Mouse (Mus musculus) liver, embryonic 13.5 days (tissue): ENCODE measurements around the gene Usp22. TPM values are rescaled to one million over a fixed set of nuclear protein-coding genes. Genes with fewer than 3 reads are reported as not detected.
"Not testable (repeated sequence)": the region's sequence is repeated elsewhere in the genome, so short reads cannot be mapped to it uniquely, and the experiment has no call there.

Experiments used
- ATAC-seq: fragments of 200-750 bp; cut with Nextera tagmentation; 2 replicates; pipeline ENCODE4 v1.8.0; 2017; ENCODE audit warnings: low read depth, mild to moderate bottlenecking, moderate number of reproducible peaks, moderate library complexity
- DNase-seq: peaks from one replicate; pipeline ENCODE4 v3.0.0; 2022
- H3K27ac ChIP-seq: fragments of 300-500 bp; sonication (generic); 2 replicates; pipeline ENCODE4 v1.5.1; 2015; ENCODE audit warnings: moderate library complexity, mild to moderate bottlenecking, inconsistent platforms
- H3K27me3 ChIP-seq: fragments of 300-500 bp; sonication (generic); 2 replicates; pipeline ENCODE4 v1.6.1; 2015; ENCODE audit warnings: mild to moderate bottlenecking, inconsistent platforms
- H3K36me3 ChIP-seq: fragments of 300-500 bp; sonication (generic); 2 replicates; pipeline ENCODE4 v1.6.1; 2015; ENCODE audit warnings: mild to moderate bottlenecking, inconsistent platforms
- H3K4me1 ChIP-seq: fragments of 300-500 bp; sonication (generic); replicated peaks from 2 replicates; pipeline ENCODE4 v1.6.1; 2015; ENCODE audit warnings: inconsistent platforms
- H3K4me2 ChIP-seq: fragments of 300-500 bp; sonication (generic); 2 replicates; pipeline ENCODE4 v1.6.1; 2015; ENCODE audit warnings: inconsistent platforms, mild to moderate bottlenecking, moderate library complexity
- H3K4me3 ChIP-seq: fragments of 300-500 bp; sonication (generic); replicated peaks from 2 replicates; pipeline ENCODE4 v1.5.1; 2015; ENCODE audit warnings: mild to moderate bottlenecking, inconsistent platforms
- H3K9ac ChIP-seq: fragments of 300-500 bp; sonication (generic); 2 replicates; pipeline ENCODE4 v1.6.1; 2015; ENCODE audit warnings: mild to moderate bottlenecking, inconsistent platforms
- H3K9me3 ChIP-seq: fragments of 300-500 bp; sonication (generic); replicated peaks from 2 replicates; pipeline ENCODE4 v1.6.1; 2016; ENCODE audit warnings: inconsistent platforms
- WGBS: fragments of 180-500 bp; shearing (Covaris S2); methylation state at CpG from one replicate; pipeline ENCODE4 v1.1.7; 2015; ENCODE audit not compliant: insufficient replicate concordance; 5-methylcytosine and 5-hydroxymethylcytosine counted together
- polyA plus RNA-seq: library from polyadenylated mRNA; unstranded; fragments of >200 nt; fragmentation: Nextera tagmentation; extraction: Ambion mirVana; gene quantifications from 2 replicates; pipeline ENCODE4 v1.2.1, GENCODE M21; 2015

Usp22 gene
- polyA plus RNA-seq, 1 experiment from 2014 or later = 14.7 TPM

GRCm38 (mm10) chr11:61181624-61182023, 6.8 kb upstream of the Usp22 start:
- DNase-seq (no peak), ATAC-seq (no peak)
- no peaks in the 10 kb centered on the region for H3K4me1 ChIP-seq
- no peak overlapping the region for H3K9ac ChIP-seq
- H3K27ac ChIP-seq = no peak overlapping the region
- no peaks in the 10 kb centered on the region for H3K27me3 ChIP-seq
- no peaks in the 10 kb centered on the region for H3K36me3 ChIP-seq
- H3K4me2 ChIP-seq = no peak overlapping the region
- no peak overlapping the region for H3K4me3 ChIP-seq
- no peaks in the 10 kb centered on the region for H3K9me3 ChIP-seq

- DNase-seq = no peak
- WGBS = 69% methylated on average over 3 of the region's 3 CpGs
- Histone ChIP-seq H3K27me3 (no peaks in the 10 kb centered on the region), H3K4me3 (no peak overlapping the region), H3K36me3 (no peaks in the 10 kb centered on the region), H3K9ac (no peak overlapping the region), H3K27ac (no peak overlapping the region), H3K9me3 (no peaks in the 10 kb centered on the region), H3K4me2 (no peak overlapping the region), H3K4me1 (peaks cover 7% of the 10 kb centered on the region)
- ATAC-seq = no peak
These were observed 5.5 kb upstream of the Usp22 start for GRCm38 (mm10) chr11:61180361-61180760.

DNA sequence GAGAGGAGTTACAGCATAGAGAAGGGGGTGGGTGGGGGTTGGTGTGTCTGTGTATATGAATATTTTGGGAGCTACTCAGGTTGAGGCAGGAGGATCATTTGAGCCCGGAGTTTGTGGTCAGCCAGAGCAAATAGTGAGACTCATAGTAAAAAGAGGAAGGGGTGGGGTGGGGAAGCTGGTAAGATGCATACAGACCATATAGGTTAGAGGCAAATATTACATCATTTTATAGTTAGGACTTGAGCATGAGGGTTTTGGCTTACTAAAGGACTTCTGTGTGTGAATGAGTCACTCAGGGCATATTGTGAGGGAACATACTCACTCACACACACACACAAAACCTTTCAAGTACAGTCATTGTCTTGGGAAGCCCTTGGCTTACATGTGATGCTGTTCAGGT, 1.5 kb upstream of the Usp22 start:
- H3K9me3 ChIP-seq = no peaks in the 10 kb centered on the region
- no peak overlapping the region for H3K4me3 ChIP-seq
- no peaks in the 10 kb centered on the region; the same call in 1 of the 2 replicates for H3K36me3 ChIP-seq
- H3K4me2 ChIP-seq = peak overlapping the region; percentile 84
- 29% methylated on average over 1 of the region's 1 CpGs for WGBS
- 0 out of 2 replicates have a peak overlapping the region, but pooled peaks have one; percentile 5 for H3K27ac ChIP-seq
- DNase-seq = no peak
- H3K9ac ChIP-seq = no peak overlapping the region
- H3K27me3 ChIP-seq = no peaks in the 10 kb centered on the region
- peaks cover 26% of the 10 kb centered on the region for H3K4me1 ChIP-seq
- no peak for ATAC-seq

- Histone ChIP-seq H3K9me3 (no peaks in the 10 kb centered on the region), H3K27me3 (no peaks in the 10 kb centered on the region), H3K27ac (peak overlapping the region; percentile 5; the same call in 1 of the 2 replicates), H3K36me3 (no peaks in the 10 kb centered on the region; the same call in 1 of the 2 replicates), H3K4me2 (peak overlapping the region; percentile 84), H3K9ac (no peak overlapping the region), H3K4me3 (peak overlapping the region; percentile 67), H3K4me1 (peaks cover 26% of the 10 kb centered on the region)
- DNase-seq = no peak
- ATAC-seq = no peak
- WGBS = 68% methylated on average over 5 of the region's 5 CpGs
These were observed 923 bp upstream of the Usp22 start for GRCm38 (mm10) chr11:61175778-61176177.

DNA sequence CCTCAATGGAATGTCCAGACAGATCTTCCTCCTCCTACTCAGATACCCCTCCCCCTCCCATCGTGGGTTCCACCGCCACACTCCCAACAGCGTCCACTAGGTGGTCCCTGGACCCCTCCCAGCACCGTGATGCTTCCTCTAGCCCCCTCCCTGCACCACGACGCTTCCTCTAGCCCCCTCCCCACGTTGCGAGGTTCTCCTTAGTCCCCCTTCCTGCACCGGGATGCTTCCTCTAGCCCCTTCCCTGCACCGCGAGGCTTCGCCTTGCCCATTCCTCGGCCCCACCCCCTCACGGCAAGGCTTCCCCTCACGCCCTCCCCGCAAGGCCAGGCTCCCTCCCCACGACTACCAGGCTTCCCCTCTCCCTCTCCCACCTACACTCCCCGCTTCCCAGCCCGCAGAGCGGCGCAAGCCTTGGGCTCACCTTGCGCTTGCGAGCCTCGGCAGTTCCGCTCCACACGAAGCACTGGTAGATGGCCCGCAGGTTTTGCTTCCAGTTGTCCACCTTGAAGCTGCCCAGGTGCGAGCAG, 499 bp downstream of the Usp22 start:
- no peak for DNase-seq
- Histone ChIP-seq H3K4me2 (peak overlapping the region; percentile 84), H3K9ac (peak overlapping the region; percentile 82), H3K9me3 (no peaks in the 10 kb centered on the region), H3K4me1 (peaks cover 30% of the 10 kb centered on the region), H3K36me3 (no peaks in the 10 kb centered on the region; the same call in 1 of the 2 replicates), H3K27me3 (no peaks in the 10 kb centered on the region), H3K27ac (peak overlapping the region; percentile 77), H3K4me3 (peak overlapping the region; percentile 67)
- ATAC-seq = 0 out of 2 replicates have a peak, but pooled peaks have one; percentile 0
- WGBS = under 1% methylated on average over 28 of the region's 28 CpGs

- not testable (repeated sequence) for H3K9me3 ChIP-seq, H3K27ac ChIP-seq, DNase-seq, H3K27me3 ChIP-seq, H3K36me3 ChIP-seq, ATAC-seq
- Histone ChIP-seq H3K4me1 (peaks cover 33% of the 10 kb centered on the region), H3K4me2 (peak overlapping the region; percentile 84), H3K4me3 (peak overlapping the region; percentile 67; the same call in 1 of the 2 replicates), H3K9ac (peak overlapping the region; percentile 22; the same call in 1 of the 2 replicates)
- 41% methylated on average over 15 of the region's 15 CpGs for WGBS
These were observed 1.4 kb downstream of the Usp22 start for GRCm38 (mm10) chr11:61173477-61173876.

DNA sequence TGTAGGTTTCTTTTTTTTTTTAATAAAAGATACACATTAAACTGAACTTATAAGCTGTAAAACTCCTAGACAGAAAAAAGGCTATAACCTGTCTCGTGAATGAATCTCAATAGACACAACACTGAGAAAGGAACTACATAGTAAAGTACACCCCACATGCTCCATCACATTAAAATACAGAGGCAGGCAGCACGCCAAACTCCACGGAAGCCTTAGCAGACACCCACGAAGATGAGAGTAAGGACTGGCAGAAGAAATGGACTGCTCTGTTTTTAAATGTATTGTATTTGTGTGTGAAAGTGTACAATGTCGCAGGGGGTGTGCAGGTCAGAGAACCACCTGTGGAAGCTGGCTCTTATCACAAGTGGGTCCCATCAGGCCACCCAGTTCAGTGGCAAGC, 4.7 kb downstream of the Usp22 start:
- Histone ChIP-seq H3K4me1 (peaks cover 27% of the 10 kb centered on the region), H3K9ac (no peak overlapping the region), H3K9me3 (no peaks in the 10 kb centered on the region), H3K4me2 (no peak overlapping the region), H3K27ac (no peak overlapping the region), H3K4me3 (no peak overlapping the region), H3K27me3 (no peaks in the 10 kb centered on the region), H3K36me3 (peaks cover 17% of the 10 kb centered on the region)
- 74% methylated on average over 5 of the region's 5 CpGs for WGBS
- DNase-seq (no peak), ATAC-seq (no peak)

DNA sequence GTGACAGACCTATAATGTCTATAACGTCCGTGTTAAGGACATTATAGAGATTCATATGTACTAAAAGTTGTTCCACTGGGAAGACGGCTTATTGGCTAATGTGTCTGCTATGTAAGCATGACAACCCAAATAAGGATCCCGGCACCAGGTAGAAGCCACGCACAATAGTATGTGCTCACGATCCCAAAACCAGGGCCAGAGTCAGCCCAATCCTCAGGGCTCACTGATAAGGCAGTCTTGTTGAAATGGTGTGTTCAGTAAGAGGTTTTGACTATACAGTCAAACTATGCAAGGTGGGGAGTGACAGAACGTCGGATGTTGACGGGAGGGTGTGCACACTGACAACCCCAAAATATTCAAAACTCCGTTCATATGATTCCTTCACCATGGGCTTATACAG, 10.0 kb downstream of the Usp22 start:
- no peak overlapping the region for H3K4me2 ChIP-seq
- H3K27ac ChIP-seq = no peak overlapping the region
- 86% methylated on average over 10 of the region's 10 CpGs for WGBS
- peaks cover 7% of the 10 kb centered on the region; the same call in 1 of the 2 replicates for H3K4me1 ChIP-seq
- peaks cover 64% of the 10 kb centered on the region for H3K36me3 ChIP-seq
- no peak overlapping the region for H3K9ac ChIP-seq
- ATAC-seq = no peak
- no peak for DNase-seq
- no peaks in the 10 kb centered on the region for H3K27me3 ChIP-seq
- no peaks in the 10 kb centered on the region for H3K9me3 ChIP-seq
- H3K4me3 ChIP-seq = no peak overlapping the region

DNA sequence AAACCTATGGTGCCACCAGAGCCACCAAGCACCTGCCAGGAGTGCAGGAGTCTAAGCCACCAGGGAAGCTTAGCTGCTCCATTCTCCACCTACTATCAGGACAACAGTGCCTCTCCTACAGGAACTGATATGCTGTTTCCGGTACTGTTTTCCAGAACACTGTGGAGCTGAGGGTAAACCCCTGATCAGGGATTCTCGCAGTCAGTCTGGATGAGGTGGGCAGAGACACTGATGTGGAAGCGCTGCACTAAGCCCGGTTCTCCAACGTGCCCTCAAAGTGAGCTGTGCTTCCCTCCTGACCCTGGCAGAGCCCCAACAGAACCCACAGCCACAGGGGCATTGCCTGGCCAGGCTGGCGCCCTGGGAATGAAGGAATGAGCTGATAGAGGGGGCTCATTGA, 10.5 kb downstream of the Usp22 start:
- Histone ChIP-seq H3K9ac (no peak overlapping the region), H3K27me3 (no peaks in the 10 kb centered on the region), H3K9me3 (no peaks in the 10 kb centered on the region), H3K4me2 (no peak overlapping the region), H3K36me3 (peaks cover 70% of the 10 kb centered on the region), H3K4me1 (peaks cover 12% of the 10 kb centered on the region; the same call in 1 of the 2 replicates), H3K27ac (no peak overlapping the region), H3K4me3 (no peak overlapping the region)
- 81% methylated on average over 6 of the region's 6 CpGs for WGBS
- DNase-seq (no peak), ATAC-seq (no peak)

GRCm38 (mm10) chr11:61163341-61163740, 11.5 kb downstream of the Usp22 start:
- Histone ChIP-seq H3K9ac (no peak overlapping the region), H3K27me3 (no peaks in the 10 kb centered on the region), H3K9me3 (no peaks in the 10 kb centered on the region), H3K4me3 (no peak overlapping the region), H3K4me2 (no peak overlapping the region), H3K36me3 (peaks cover 79% of the 10 kb centered on the region), H3K4me1 (0 out of 2 replicates have a peak, but pooled peaks cover 8% of the 10 kb centered on the region), H3K27ac (no peak overlapping the region)
- ATAC-seq = no peak
- WGBS = 64% methylated on average over 3 of the region's 3 CpGs
- DNase-seq = no peak

- no peak for ATAC-seq
- H3K27ac ChIP-seq = no peak overlapping the region
- no peak for DNase-seq
- no peak overlapping the region for H3K9ac ChIP-seq
- H3K4me3 ChIP-seq = no peak overlapping the region
- H3K4me1 ChIP-seq = 0 out of 2 replicates have a peak, but pooled peaks cover 8% of the 10 kb centered on the region
- H3K4me2 ChIP-seq = no peak overlapping the region
- WGBS = 86% methylated on average over 14 of the region's 14 CpGs
- no peaks in the 10 kb centered on the region for H3K9me3 ChIP-seq
- H3K36me3 ChIP-seq = peaks cover 83% of the 10 kb centered on the region
- H3K27me3 ChIP-seq = no peaks in the 10 kb centered on the region
These were observed 12.1 kb downstream of the Usp22 start for GRCm38 (mm10) chr11:61162776-61163175.

DNA sequence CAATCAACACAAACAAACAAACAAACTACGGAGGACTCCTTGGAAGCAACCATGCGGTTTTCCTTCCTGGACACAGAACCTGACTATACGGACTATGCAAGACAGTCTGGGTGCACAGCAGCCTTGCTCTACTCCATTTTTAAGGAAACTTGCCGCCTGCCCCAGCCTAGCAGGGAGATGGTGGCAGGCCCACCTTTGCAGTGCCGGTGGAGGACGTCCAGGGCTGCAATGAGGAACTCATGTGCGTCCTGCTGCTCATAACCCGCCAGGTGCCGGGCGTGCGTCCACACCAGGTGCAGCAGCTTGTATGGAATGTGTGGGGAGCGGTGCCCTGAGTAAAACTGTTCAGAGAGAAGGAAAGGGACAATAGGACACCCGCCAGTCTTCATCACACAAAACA, 13.7 kb downstream of the Usp22 start:
- DNase-seq (no peak), ATAC-seq (no peak)
- H3K4me3 ChIP-seq = no peak overlapping the region
- no peak overlapping the region for H3K9ac ChIP-seq
- 82% methylated on average over 13 of the region's 13 CpGs for WGBS
- no peak overlapping the region for H3K27ac ChIP-seq
- 0 out of 2 replicates have a peak, but pooled peaks cover 8% of the 10 kb centered on the region for H3K4me1 ChIP-seq
- H3K9me3 ChIP-seq = no peaks in the 10 kb centered on the region
- H3K27me3 ChIP-seq = no peaks in the 10 kb centered on the region
- H3K4me2 ChIP-seq = no peak overlapping the region
- H3K36me3 ChIP-seq = peaks cover 87% of the 10 kb centered on the region
